13 mouse cellular contexts compared by ENCODE assay signal in genomic region chr1:168394535-168394934, GRCm38 (mm10). TPM values are rescaled to one million over a fixed set of nuclear protein-coding genes. Genes with fewer than 3 reads are reported as not detected.
A peak's percentile ranks its signal among the peaks of the same experiment; 100 is the strongest.
DNase-seq lines count a peak whose midpoint lies in the region; ATAC-seq and TF ChIP-seq lines count a peak whose summit lies in the region.
"Had no signal": no experiment of that assay in that cellular context is flagged by ENCODE, and none has a peak within 500 bp of the region (broad histone marks: within the 10 kb centered on the region; RNA-seq: fewer than 3 reads in every experiment).

No protein-coding gene starts in this region.

- H3K4me1 ChIP-seq in kidney, postnatal 0 days (replicated peaks; ENCODE audit: insufficient read depth, low read length), result peaks cover 46% of the 10 kb centered on the region
- peaks cover 47% of the 10 kb centered on the region for H3K4me1 ChIP-seq in forebrain, embryonic 14.5 days (ENCODE audit: control insufficient read depth, insufficient read depth, low read length)

- no peak for TF ChIP-seq CTCF in gastrocnemius, adult 2 months (IDR thresholded peaks at IDR 0.05)
- no peak for TF ChIP-seq CTCF in kidney, postnatal 0 days (IDR thresholded peaks at IDR 0.05; ENCODE audit: low read depth)

- intact Hi-C loops in gastrocnemius, adult 2 months (cut with DNase I), result no loop called here

- H3K4me3 ChIP-seq in gastrocnemius, adult 2 months, result peak overlapping the region; percentile 33
- H3K4me3 ChIP-seq in kidney, postnatal 0 days (replicated peaks; ENCODE audit: low read depth, low read length), result no peak overlapping the region
- no peak overlapping the region for H3K4me3 ChIP-seq in forebrain, embryonic 14.5 days (ENCODE audit: low read depth, low read length)
- H3K4me3 ChIP-seq: megakaryocyte, embryonic 14.5 days had no signal

- H3K9me3 ChIP-seq in kidney, postnatal 0 days (replicated peaks; ENCODE audit: low read length), result no peaks in the 10 kb centered on the region
- H3K9me3 ChIP-seq in forebrain, embryonic 14.5 days (replicated peaks; ENCODE audit: control insufficient read depth, low read length), result no peaks in the 10 kb centered on the region
- H3K9me3 ChIP-seq: megakaryocyte, embryonic 14.5 days had no signal

- DNase-seq in adrenal gland, adult (ENCODE audit: inconsistent age in 2 of 2, low spot score in 1 of 2), result peak; percentile 60 to 78
- no peak for DNase-seq in adrenal gland, adult 8-10 months
- DNase-seq in gastrocnemius, adult 2 months, result peak; percentile 63
- no peak for DNase-seq in gastrocnemius, postnatal 4 days (ENCODE audit: low spot score in 2 of 2)
- no peak for DNase-seq in kidney, postnatal 0 days (ENCODE audit: low spot score)
- DNase-seq in kidney, postnatal 36 days, result no peak
- no peak for DNase-seq in forebrain, embryonic 14.5 days (ENCODE audit: low spot score)
- DNase-seq in left cerebral cortex, adult 9 months (ENCODE audit: low spot score in 2 of 2), result no peak
- DNase-seq: cerebellum, adult 9-10 months; kidney, adult 18-20 months; right cerebral cortex, postnatal 25 days had no signal

- ATAC-seq in kidney, postnatal 0 days (replicated peaks; ENCODE audit: low FRiP score, low read depth), result no peak
- no peak for ATAC-seq in forebrain, embryonic 14.5 days
- ATAC-seq: hindbrain, postnatal 0 days had no signal

- peak overlapping the region; percentile 75 for H3K27ac ChIP-seq in gastrocnemius, adult 2 months
- H3K27ac ChIP-seq in kidney, postnatal 0 days, result peak overlapping the region; percentile 20; the same call in 1 of the 2 replicates
- peak overlapping the region; percentile 2; the same call in 1 of the 2 replicates for H3K27ac ChIP-seq in forebrain, embryonic 14.5 days (ENCODE audit: low read depth, low read length)
- H3K27ac ChIP-seq: hindbrain, postnatal 0 days had no signal

- H3K27me3 ChIP-seq in kidney, postnatal 0 days (ENCODE audit: insufficient read depth, low read length), result no peaks in the 10 kb centered on the region
- H3K27me3 ChIP-seq in forebrain, embryonic 14.5 days (replicated peaks; ENCODE audit: control insufficient read depth, insufficient read depth, low read length), result no peaks in the 10 kb centered on the region
- H3K27me3 ChIP-seq: megakaryocyte, embryonic 14.5 days had no signal

- H3K36me3 ChIP-seq in kidney, postnatal 0 days (ENCODE audit: insufficient read depth, low read length), result 0 out of 2 replicates have a peak, but pooled peaks cover 3% of the 10 kb centered on the region
- H3K36me3 ChIP-seq in forebrain, embryonic 14.5 days (ENCODE audit: control insufficient read depth, insufficient read depth, low read length), result peaks cover 4% of the 10 kb centered on the region

- no peak overlapping the region for H3K9ac ChIP-seq in kidney, postnatal 0 days (ENCODE audit: low read depth, low read length)
- no peak overlapping the region for H3K9ac ChIP-seq in forebrain, embryonic 14.5 days (ENCODE audit: low read length)

- H3K4me2 ChIP-seq in kidney, postnatal 0 days (ENCODE audit: low read length), result no peak overlapping the region
- no peak overlapping the region for H3K4me2 ChIP-seq in forebrain, embryonic 14.5 days (ENCODE audit: low read length)

- WGBS in kidney, postnatal 0 days, result 70% methylated on average over 6 of the region's 6 CpGs
- WGBS in forebrain, embryonic 14.5 days, result 36% methylated on average over 6 of the region's 6 CpGs

RNA-seq across cellular contexts. Expression of gene Pbx1, which starts 37.5 kb away (rescaled TPM):
- 100 to 1,000 TPM; 152 to 211 (median 192) TPM for total RNA-seq in adrenal gland, adult 8-10 months (2022)
- total RNA-seq in gastrocnemius, adult 2 months (2021), result 10 to 100 TPM; 16.9 to 29.3 TPM
- total RNA-seq in gastrocnemius, postnatal 4 days (2021), result 10 to 100 TPM; 44.6 to 50.6 TPM
- polyA plus RNA-seq in kidney, postnatal 0 days (2015; fragmentation: Nextera tagmentation; extraction: Ambion mirVana), result 55.7 and 59.4 TPM in 2 replicates
- 66.7 and 76.8 TPM in 2 replicates for polyA plus RNA-seq in forebrain, embryonic 14.5 days (2014; fragmentation: Nextera tagmentation; extraction: Ambion mirVana)

Comparison
In these comparisons a context has a peak if more than half of its experiments do, and no peak if none do; other contexts are left out.
1. DNase-seq: peak in adrenal gland, adult (2 of 2) and gastrocnemius, adult 2 months (single experiment); none in adrenal gland, adult 8-10 months (single experiment), gastrocnemius, postnatal 4 days (0 of 2), kidney, postnatal 0 days (single experiment), kidney, postnatal 36 days (0 of 2), forebrain, embryonic 14.5 days (single experiment) and left cerebral cortex, adult 9 months (0 of 2).
2. H3K27ac ChIP-seq: peak in every context shown above with its lines; median percentile 75 in gastrocnemius, adult 2 months; 20 in kidney, postnatal 0 days; 2 in forebrain, embryonic 14.5 days.